Mouse (Mus musculus) embryonic fibroblast, embryonic 13.5 days (primary cell): ENCODE data around the gene Eed.

ENCODE experiments used
- CTCF ChIP-seq: IDR thresholded peaks from 2 replicates; pipeline ENCODE4 v1.5.1; 2011; ENCODE audit warnings: mild to moderate bottlenecking, control low read depth, low read length, moderate library complexity, borderline replicate concordance; ENCODE audit not compliant: insufficient read depth
- POLR2A ChIP-seq: IDR thresholded peaks from 2 replicates; pipeline ENCODE4 v1.6.1; 2011; ENCODE audit warnings: low read depth, mild to moderate bottlenecking, control low read depth, low read length, moderate library complexity

- TF ChIP-seq POLR2A (no peak), CTCF (no peak)
These were observed 42.4 kb upstream of the Eed start for GRCm38 (mm10) chr7:90022974-90023707.
